Mouse (Mus musculus) MEL (cell line): ENCODE measurements around the gene Pnpla3. TPM values are rescaled to one million over a fixed set of nuclear protein-coding genes. Genes with fewer than 3 reads are reported as not detected.

ENCODE experiments used
- DNase-seq: peaks from one replicate; pipeline ENCODE4 v3.0.0; 2011; ENCODE audit warnings: low read depth, low spot score
- H3K27ac ChIP-seq: 2 replicates; pipeline ENCODE4 v1.5.1; 2012; ENCODE audit warnings: low read depth, mild to moderate bottlenecking, control low read depth, low read length, moderate library complexity; ENCODE audit not compliant: control insufficient read depth
- H3K27me3 ChIP-seq, 2 experiments: fragments of 150-350 bp in 1 of 2; sonication (generic) in 1 of 2; 2 replicates each; pipeline ENCODE4 v1.6.1; 2012; ENCODE audit warnings: low read length in 2 of 2, mild to moderate bottlenecking in 2 of 2, improper control_type of control experiment in 1 of 2, moderate library complexity in 1 of 2; ENCODE audit not compliant: insufficient read depth in 2 of 2, control insufficient read depth in 1 of 2
- H3K36me3 ChIP-seq, 2 experiments: 2 replicates each; pipeline ENCODE4 v1.6.1; 2012 to 2014; ENCODE audit warnings: low read length in 2 of 2, improper control_type of control experiment in 1 of 2, inconsistent platforms in 1 of 2, mild to moderate bottlenecking in 1 of 2; ENCODE audit not compliant: insufficient read depth in 2 of 2, control insufficient read depth in 1 of 2
- H3K4me1 ChIP-seq, 2 experiments: fragments of 150-350 bp in 1 of 2; sonication (generic) in 1 of 2; 2 replicates each; pipeline ENCODE4 v1.6.1; 2012; ENCODE audit warnings: low read length in 2 of 2, improper control_type of control experiment in 1 of 2, mild to moderate bottlenecking in 1 of 2; ENCODE audit not compliant: insufficient read depth in 2 of 2, control insufficient read depth in 1 of 2
- H3K4me3 ChIP-seq, 2 experiments: fragments of 150-350 bp in 1 of 2; sonication (generic) in 1 of 2; 2 replicates each; pipeline ENCODE4 v1.5.1; 2012; ENCODE audit warnings: low read depth in 2 of 2, low read length in 2 of 2, mild to moderate bottlenecking in 2 of 2, moderate library complexity in 2 of 2, control low read depth in 1 of 2, improper control_type of control experiment in 1 of 2; ENCODE audit not compliant: control insufficient read depth in 1 of 2, insufficient read depth in 1 of 2
- H3K79me2 ChIP-seq: 2 replicates; pipeline ENCODE4 v1.6.1; 2012; ENCODE audit warnings: mild to moderate bottlenecking, low read length, moderate library complexity; ENCODE audit not compliant: control insufficient read depth, poor library complexity, insufficient read depth
- H3K9ac ChIP-seq: 2 replicates; pipeline ENCODE4 v1.6.1; 2012; ENCODE audit warnings: low read depth, mild to moderate bottlenecking, control low read depth, low read length, moderate library complexity; ENCODE audit not compliant: control insufficient read depth, poor library complexity, severe bottlenecking
- H3K9me3 ChIP-seq: fragments of 150-350 bp; sonication (generic); replicated peaks from 2 replicates; pipeline ENCODE4 v1.6.1; 2012; ENCODE audit warnings: mild to moderate bottlenecking, low read length, improper control_type of control experiment, moderate library complexity; ENCODE audit not compliant: insufficient read depth
- BHLHE40 ChIP-seq: IDR thresholded peaks from 2 replicates; pipeline ENCODE4 v1.6.1; 2012; ENCODE audit warnings: low read depth, mild to moderate bottlenecking, inconsistent platforms, low read length, improper control_type of control experiment, borderline replicate concordance
- CHD1 ChIP-seq: IDR thresholded peaks from 2 replicates; pipeline ENCODE4 v1.6.1; 2012; ENCODE audit warnings: low read depth, mild to moderate bottlenecking, inconsistent platforms, low read length, improper control_type of control experiment
- CTCF ChIP-seq, 3 experiments: IDR thresholded peaks in 2 of 3; conservative IDR thresholded peaks in 1 of 3; 2 replicates each; pipeline ENCODE4 v1.5.1; 2011 to 2012; ENCODE audit warnings: low read length in 3 of 3, low read depth in 2 of 3, mild to moderate bottlenecking in 2 of 3, improper control_type of control experiment in 1 of 3, inconsistent platforms in 1 of 3, mixed read lengths in 1 of 3, moderate library complexity in 1 of 3; ENCODE audit not compliant: control insufficient read depth in 1 of 3, insufficient read depth in 1 of 3, poor library complexity in 1 of 3, severe bottlenecking in 1 of 3
- E2F4 ChIP-seq: IDR thresholded peaks from 2 replicates; pipeline ENCODE4 v1.6.1; 2011; ENCODE audit warnings: low read depth, low read length, improper control_type of control experiment, borderline replicate concordance
- EP300 ChIP-seq, 2 experiments: IDR thresholded peaks; 2 replicates each; pipeline ENCODE4 v1.6.1; 2011; ENCODE audit warnings: improper control_type of control experiment in 2 of 2, low read length in 2 of 2, low read depth in 1 of 2, mild to moderate bottlenecking in 1 of 2
- ETS1 ChIP-seq: IDR thresholded peaks from 2 replicates; pipeline ENCODE4 v1.6.1; 2012; ENCODE audit warnings: low read depth, mild to moderate bottlenecking, inconsistent platforms, low read length, improper control_type of control experiment, moderate library complexity
- GATA1 ChIP-seq: IDR thresholded peaks from 2 replicates; pipeline ENCODE4 v1.6.1; 2011; ENCODE audit warnings: low read depth, low read length, improper control_type of control experiment
- HCFC1 ChIP-seq: IDR thresholded peaks from 2 replicates; pipeline ENCODE4 v1.6.1; 2012; ENCODE audit warnings: low read depth, mild to moderate bottlenecking, inconsistent platforms, low read length, improper control_type of control experiment, moderate library complexity
- MAFK ChIP-seq: IDR thresholded peaks from 2 replicates; pipeline ENCODE4 v1.6.1; 2011; ENCODE audit warnings: low read depth, mild to moderate bottlenecking, low read length, improper control_type of control experiment, borderline replicate concordance
- MAZ ChIP-seq: IDR thresholded peaks from 2 replicates; pipeline ENCODE4 v1.6.1; 2012; ENCODE audit warnings: low read depth, mild to moderate bottlenecking, inconsistent platforms, low read length, improper control_type of control experiment
- MXI1 ChIP-seq: IDR thresholded peaks from 2 replicates; pipeline ENCODE4 v1.6.1; 2011; ENCODE audit warnings: mild to moderate bottlenecking, low read depth, low read length, improper control_type of control experiment
- MYB ChIP-seq: IDR thresholded peaks from 2 replicates; pipeline ENCODE4 v1.6.1; 2011; ENCODE audit warnings: mild to moderate bottlenecking, low read depth, low read length, improper control_type of control experiment
- MYC ChIP-seq: IDR thresholded peaks from 2 replicates; pipeline ENCODE4 v1.6.1; 2011; ENCODE audit warnings: low read depth, mild to moderate bottlenecking, low read length, improper control_type of control experiment, moderate library complexity
- NELFE ChIP-seq: IDR thresholded peaks from 2 replicates; pipeline ENCODE4 v1.6.1; 2011; ENCODE audit warnings: low read depth, low read length, improper control_type of control experiment
- POLR2A ChIP-seq, 2 experiments: IDR thresholded peaks; 2 replicates each; pipeline ENCODE4 v1.6.1; 2011 to 2012; ENCODE audit warnings: low read length in 2 of 2, mild to moderate bottlenecking in 2 of 2, control low read depth in 1 of 2, improper control_type of control experiment in 1 of 2, low read depth in 1 of 2, moderate library complexity in 1 of 2; ENCODE audit not compliant: control insufficient read depth in 1 of 2, insufficient read depth in 1 of 2, poor library complexity in 1 of 2
- POLR2AphosphoS2 ChIP-seq: IDR thresholded peaks from 2 replicates; pipeline ENCODE4 v1.6.1; 2011; ENCODE audit warnings: low read length, improper control_type of control experiment
- POLR2AphosphoS5 ChIP-seq: IDR thresholded peaks from 2 replicates; pipeline ENCODE4 v1.6.1; 2012; ENCODE audit warnings: low read depth, borderline replicate concordance, mild to moderate bottlenecking, inconsistent platforms, low read length, moderate library complexity, mixed read lengths
- SIN3A ChIP-seq: IDR thresholded peaks from 2 replicates; pipeline ENCODE4 v1.6.1; 2012; ENCODE audit warnings: low read length, improper control_type of control experiment, inconsistent platforms
- TBP ChIP-seq: IDR thresholded peaks from 2 replicates; pipeline ENCODE4 v1.8.0; 2011; ENCODE audit warnings: low read depth, low read length, improper control_type of control experiment
- TCF12 ChIP-seq: IDR thresholded peaks from 2 replicates; pipeline ENCODE4 v1.6.1; 2014; ENCODE audit warnings: low read depth, mild to moderate bottlenecking, inconsistent platforms, low read length, improper control_type of control experiment, moderate library complexity
- UBTF ChIP-seq: IDR thresholded peaks from 2 replicates; pipeline ENCODE4 v1.6.1; 2012; ENCODE audit warnings: low read depth, mild to moderate bottlenecking, inconsistent platforms, low read length, improper control_type of control experiment, moderate library complexity, borderline replicate concordance; ENCODE audit not compliant: insufficient read depth
- USF2 ChIP-seq, 2 experiments: IDR thresholded peaks; 2 replicates each; pipeline ENCODE4 v1.6.1; 2011 to 2012; ENCODE audit warnings: improper control_type of control experiment in 2 of 2, low read length in 2 of 2, borderline replicate concordance in 1 of 2, inconsistent platforms in 1 of 2, low read depth in 1 of 2, mild to moderate bottlenecking in 1 of 2; ENCODE audit not compliant: insufficient read depth in 1 of 2
- ZNF384 ChIP-seq: IDR thresholded peaks from 2 replicates; pipeline ENCODE4 v1.6.1; 2012; ENCODE audit warnings: low read depth, mild to moderate bottlenecking, inconsistent platforms, low read length, improper control_type of control experiment
- polyA plus RNA-seq, 2 experiments: library from polyadenylated mRNA; stranded (reverse) in 1 of 2; unstranded in 1 of 2; fragments of >175 nt in 1 of 2; fragments of >200 nt in 1 of 2; gene quantifications; 2 replicates each; pipeline versions ENCODE4 v1.2.1 to v1.2.4; 2012; ENCODE audit warnings: low replicate concordance in 2 of 2, low read depth in 1 of 2; ENCODE audit not compliant: insufficient read length in 2 of 2, insufficient read depth in 1 of 2, missing spikeins in 1 of 2
- total RNA-seq: library from RNA; depleted of rRNA; stranded (reverse); fragments of 300-350 nt; gene quantifications from 2 replicates; pipeline ENCODE4 v1.2.3, GENCODE M21; 2012

Gene Pnpla3
- total and polyA plus RNA-seq, 3 experiments = not detected

DNA sequence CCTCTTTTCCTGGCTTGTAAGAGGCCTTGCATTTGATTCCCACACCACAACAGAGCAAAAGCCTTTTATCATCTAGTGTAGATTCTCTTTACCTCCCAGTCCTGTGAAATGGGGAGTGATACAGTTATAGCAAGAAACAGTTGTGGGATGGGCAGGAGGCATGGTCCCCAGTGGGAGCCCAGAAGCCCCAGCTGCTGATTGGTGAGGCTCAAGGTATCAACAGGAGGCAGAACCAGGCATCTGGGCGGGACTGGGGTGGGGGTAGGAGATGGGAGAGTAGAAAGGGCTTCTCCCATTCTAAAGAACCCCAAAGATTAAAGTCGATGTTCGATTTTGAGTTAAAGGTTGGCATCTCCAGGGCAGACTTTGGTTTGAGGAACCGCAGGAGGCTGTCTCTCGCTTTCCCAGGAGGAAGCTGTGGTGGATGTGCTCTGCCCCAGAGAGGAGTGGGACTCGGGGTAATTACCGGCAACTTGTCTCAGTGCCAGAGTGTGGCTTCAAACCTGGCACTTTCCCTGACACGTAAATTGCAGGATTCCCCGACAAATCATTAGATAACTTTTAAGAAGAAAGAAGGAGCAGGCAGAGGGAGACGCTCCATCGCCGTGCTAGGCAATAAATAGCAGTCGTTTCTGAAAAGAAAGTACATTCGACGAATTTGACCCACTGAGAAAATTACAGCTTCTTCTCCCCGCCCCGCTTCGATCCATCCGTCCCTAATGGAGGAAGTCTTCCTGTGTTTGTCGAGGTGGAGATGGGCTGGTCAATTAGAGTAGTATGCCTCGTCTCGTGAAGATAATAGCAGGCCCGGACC lies 50.5 kb downstream of the Pnpla3 start:
- H3K4me3 ChIP-seq = no peak overlapping the region
- H3K79me2 ChIP-seq = no peaks in the 10 kb centered on the region
- DNase-seq = peak; percentile 52
- no peak for TF ChIP-seq GATA1
- no peak for TF ChIP-seq HCFC1
- TF ChIP-seq UBTF = no peak
- TF ChIP-seq TBP = no peak
- no peak for TF ChIP-seq ZNF384
- no peak for TF ChIP-seq CTCF (IDR thresholded peaks at IDR 0.05 in 2 of 3, conservative IDR thresholded peaks at IDR 0.05 in 1 of 3; ENCODE audit: control insufficient read depth in 1 of 3, insufficient read depth in 1 of 3, low read depth in 2 of 3, low read length in 3 of 3, poor library complexity in 1 of 3, severe bottlenecking in 1 of 3)
- TF ChIP-seq POLR2AphosphoS2 = peak; percentile 24; the same call in 1 of the 2 replicates
- TF ChIP-seq CHD1 = no peak
- no peak for TF ChIP-seq MYB
- TF ChIP-seq MAZ = no peak
- TF ChIP-seq MYC = no peak
- TF ChIP-seq NELFE = no peak
- no peak for TF ChIP-seq POLR2A (IDR thresholded peaks at IDR 0.05; ENCODE audit: control insufficient read depth in 1 of 2, insufficient read depth in 1 of 2, low read depth in 1 of 2, low read length in 2 of 2, poor library complexity in 1 of 2)
- peak in 1 of 2 experiments; percentile 45; a peak in 2 of 4 replicates for TF ChIP-seq EP300 (IDR thresholded peaks at IDR 0.05; ENCODE audit: low read depth in 1 of 2, low read length in 2 of 2)
- no peak for TF ChIP-seq USF2 (IDR thresholded peaks at IDR 0.05; ENCODE audit: borderline replicate concordance in 1 of 2, insufficient read depth in 1 of 2, low read depth in 1 of 2, low read length in 2 of 2)
- no peaks in the 10 kb centered on the region for H3K9me3 ChIP-seq
- H3K36me3 ChIP-seq = peaks cover 0 to 10% of the 10 kb centered on the region in 2 experiments; a peak in 1 of 4 replicates
- H3K27ac ChIP-seq = no peak overlapping the region
- peaks cover 4 to 8% of the 10 kb centered on the region in 2 experiments; a peak in 3 of 4 replicates for H3K4me1 ChIP-seq
- H3K27me3 ChIP-seq = no peaks in the 10 kb centered on the region
- H3K9ac ChIP-seq = no peak overlapping the region

DNA sequence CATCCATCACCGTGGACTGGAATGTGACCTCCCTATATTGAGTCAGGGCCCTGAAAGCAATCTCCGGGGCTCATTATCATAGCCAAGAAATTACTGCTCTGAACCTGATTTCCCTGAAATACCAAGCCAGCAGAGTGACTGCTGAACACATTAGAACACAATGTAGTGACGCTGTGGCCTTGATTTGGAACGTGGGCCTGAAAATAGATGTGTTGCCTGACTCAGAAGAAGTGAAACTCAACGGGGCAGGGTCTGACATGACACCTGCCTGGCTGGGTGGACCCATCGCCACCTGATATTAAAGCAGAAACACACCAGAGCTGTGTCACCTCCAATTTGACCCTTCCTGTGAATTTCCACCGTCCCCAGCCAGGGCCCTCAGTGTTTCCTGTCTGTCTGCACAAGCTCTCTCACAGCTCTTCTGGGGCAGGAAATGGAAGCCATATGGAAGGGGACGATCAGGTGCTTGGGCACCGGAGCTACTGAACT lies 51.2 kb downstream of the Pnpla3 start:
- Histone ChIP-seq H3K9me3 (no peaks in the 10 kb centered on the region), H3K27ac (no peak overlapping the region)
- TF ChIP-seq MYB (no peak), MXI1 (no peak), SIN3A (no peak), MAFK (no peak), POLR2AphosphoS5 (no peak), BHLHE40 (no peak), EP300 (IDR thresholded peaks at IDR 0.05; ENCODE audit: low read depth in 1 of 2, low read length in 2 of 2) (no peak), ETS1 (no peak), MAZ (no peak), POLR2A (IDR thresholded peaks at IDR 0.05; ENCODE audit: control insufficient read depth in 1 of 2, insufficient read depth in 1 of 2, low read depth in 1 of 2, low read length in 2 of 2, poor library complexity in 1 of 2) (no peak), GATA1 (no peak), TCF12 (no peak), E2F4 (no peak)
- TF ChIP-seq, all 39 proteins: peak for 0
- Histone ChIP-seq H3K4me3 (no peak overlapping the region), H3K79me2 (no peaks in the 10 kb centered on the region), H3K27me3 (no peaks in the 10 kb centered on the region), H3K36me3 (peaks cover 0 to 10% of the 10 kb centered on the region in 2 experiments; a peak in 1 of 4 replicates), H3K9ac (no peak overlapping the region), H3K4me1 (peaks cover 4 to 8% of the 10 kb centered on the region in 2 experiments; a peak in 3 of 4 replicates)
- DNase-seq = no peak
